Mouse (Mus musculus): ENCODE results near the gene Ercc6. TPM values are rescaled to one million over a fixed set of nuclear protein-coding genes. Genes with fewer than 3 reads are reported as not detected.

Ercc6 gene
- total RNA-seq, 1 experiment = 23.0 TPM

DNA sequence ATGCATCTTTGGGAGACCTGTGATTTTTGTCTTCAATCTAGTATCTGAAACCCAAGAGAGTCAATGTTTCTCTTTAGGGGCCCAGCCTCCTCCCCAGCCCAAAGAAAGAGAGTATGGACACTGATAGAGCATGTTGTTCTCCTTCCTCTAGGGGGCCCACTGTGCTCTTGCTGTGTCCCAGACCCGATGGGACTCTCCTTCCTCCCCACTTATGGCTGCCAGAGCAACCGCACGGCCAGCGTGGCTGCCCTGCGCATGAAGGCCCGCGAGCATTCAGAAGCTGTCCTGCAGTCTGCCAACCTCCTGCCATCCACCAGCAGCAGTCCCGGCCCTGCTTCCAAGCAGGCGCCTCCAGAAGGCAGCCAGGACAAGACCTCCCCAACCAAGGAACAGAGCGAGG is 115.3 kb downstream of the Ercc6 start:
- DNase-seq (ENCODE audit: low read depth, low spot score) = no peak
- in situ Hi-C loops (cut with MboI; ENCODE audit: low sequenced_read_pairs in 2 of 2, unreplicated experiment in 2 of 2) = no loop called here
- no peaks in the 10 kb centered on the region for H3K9me3 ChIP-seq (ENCODE audit: control insufficient read depth, insufficient read depth, low read depth, low read length)
- H3K27ac ChIP-seq (ENCODE audit: insufficient read depth, low read depth, low read length, poor library complexity, severe bottlenecking) = no peak overlapping the region
- TF ChIP-seq CHD2 (IDR thresholded peaks at IDR 0.05; ENCODE audit: low read depth, low read length) = no peak
- no peak for TF ChIP-seq ZNF384 (IDR thresholded peaks at IDR 0.05; ENCODE audit: low read depth, low read length)
- 0 out of 2 replicates have a peak, but pooled peaks have one; percentile 5 for TF ChIP-seq ZC3H11A (IDR thresholded peaks at IDR 0.05; ENCODE audit: borderline replicate concordance, low read depth, low read length)
- peak overlapping the region; percentile 80 for H3K9ac ChIP-seq (ENCODE audit: insufficient read depth, low read depth, low read length, poor library complexity, severe bottlenecking)
- H3K36me3 ChIP-seq (ENCODE audit: control insufficient read depth, insufficient read depth, low read length, poor library complexity, severe bottlenecking) = no peaks in the 10 kb centered on the region
- H3K4me1 ChIP-seq (ENCODE audit: control insufficient read depth in 2 of 2, insufficient read depth in 2 of 2, low read length in 2 of 2, poor library complexity in 1 of 2) = 0 out of 4 replicates have a peak, but pooled peaks cover 0 to 3% of the 10 kb centered on the region in 2 experiments
- peak overlapping the region; percentile 62 to 77 for H3K4me3 ChIP-seq (ENCODE audit: insufficient read depth in 1 of 2, low read depth in 1 of 2, low read length in 2 of 2, poor library complexity in 1 of 2, severe bottlenecking in 1 of 2)

Other genes starting within 250 kb of the Ercc6 start
- 46.6 and 77.5 TPM in 2 replicates for gene Ogdhl, start 191.5 kb upstream of the Ercc6 start, total RNA-seq (2012; rRNA removed)
- 0.58 TPM in 1 of 2 replicates, not detected in the other for gene 1700024G13Rik, start 125.1 kb upstream of the Ercc6 start, total RNA-seq (2012; rRNA removed)
- gene Slc18a3, start 48.7 kb upstream of the Ercc6 start, total RNA-seq (2012; rRNA removed) = 1.0 and 2.5 TPM in 2 replicates
- 0.09 and 0.11 TPM in 2 replicates for gene Chat, start 47.5 kb upstream of the Ercc6 start, total RNA-seq (2012; rRNA removed)
- 0.09 and 0.11 TPM in 2 replicates for gene Prrxl1, start 85.9 kb downstream of the Ercc6 start, total RNA-seq (2012; rRNA removed)
- gene 3425401B19Rik, start 171.8 kb downstream of the Ercc6 start, total RNA-seq (2012; rRNA removed) = 0.31 TPM in 1 of 2 replicates, not detected in the other

All from ES-E14 (cell line).